Comparison of ENCODE assay signal across 8 mouse cellular contexts in the genomic region with DNA sequence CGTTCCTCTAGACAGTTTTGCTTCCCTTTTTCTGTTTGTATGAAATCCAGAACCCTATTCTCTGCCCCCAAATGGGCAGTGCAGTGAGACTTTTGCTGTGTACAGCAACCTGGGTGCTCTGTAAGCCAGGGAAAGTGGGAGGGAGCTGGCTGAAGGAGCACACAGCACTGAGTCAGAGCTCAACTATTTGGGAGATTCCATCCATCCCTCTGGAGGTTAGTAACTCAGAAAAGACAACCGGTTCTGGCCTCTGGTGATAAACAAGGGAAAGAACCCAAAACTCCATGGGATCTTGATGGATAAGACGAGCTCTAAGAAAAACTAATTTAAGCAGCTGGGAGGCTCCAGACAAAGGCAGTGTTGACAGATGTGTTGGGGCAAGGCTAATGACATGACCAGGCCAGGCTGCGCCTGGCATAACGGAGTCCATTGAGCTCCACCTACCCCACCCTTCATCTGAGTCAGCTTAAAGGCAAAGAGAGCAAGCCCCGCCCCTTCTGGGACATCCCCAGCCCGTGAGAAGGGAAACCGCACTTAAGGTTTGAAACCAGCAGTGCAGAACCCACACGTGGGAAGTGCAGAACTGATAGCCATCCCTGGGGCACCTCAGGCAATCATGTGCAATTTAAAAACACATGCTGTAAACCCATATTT. TPM values are rescaled to one million over a fixed set of nuclear protein-coding genes. Genes with fewer than 3 reads are reported as not detected.
DNase-seq lines count a peak whose midpoint lies in the region; ATAC-seq and TF ChIP-seq lines count a peak whose summit lies in the region.

No protein-coding gene starts in this region.

- no peak for DNase-seq in limb, embryonic 10.5 days (ENCODE audit: low spot score)
- DNase-seq in embryo, embryonic 11 days, result peak; percentile 41
- DNase-seq in heart, postnatal 10 days, result peak; percentile 67 to 70
- peak; percentile 27 for DNase-seq in lung, adult 2 months
- peak; percentile 17 to 23 for DNase-seq in spleen, postnatal 14 days (ENCODE audit: low spot score in 2 of 2)
- no peak for DNase-seq in cerebellum, postnatal 14 days
- no peak for DNase-seq in left cerebral cortex, adult 11 months (ENCODE audit: low spot score)

- no peak overlapping the region for H3K9ac ChIP-seq in limb, embryonic 12.5 days (replicated peaks)

- no peak for TF ChIP-seq CTCF in lung, adult 2 months (IDR thresholded peaks at IDR 0.05; ENCODE audit: insufficient read depth, low read length)

- H3K36me3 ChIP-seq in limb, embryonic 12.5 days, result no peaks in the 10 kb centered on the region
- H3K36me3 ChIP-seq in limb, embryonic 10.5 days, result no peaks in the 10 kb centered on the region

- intact Hi-C loops in heart, postnatal 10 days (cut with DNase I), result no loop called here

- H3K27ac ChIP-seq in limb, embryonic 12.5 days, result no peak overlapping the region
- no peak overlapping the region for H3K27ac ChIP-seq in limb, embryonic 10.5 days

- peaks cover 11% of the 10 kb centered on the region for H3K4me1 ChIP-seq in limb, embryonic 12.5 days (replicated peaks)
- peaks cover 14% of the 10 kb centered on the region; the same call in 1 of the 2 replicates for H3K4me1 ChIP-seq in limb, embryonic 10.5 days
- H3K4me1 ChIP-seq in lung, adult 2 months (ENCODE audit: control insufficient read depth, insufficient read depth, low read length), result peaks cover 3% of the 10 kb centered on the region; the same call in 1 of the 2 replicates

- H3K4me2 ChIP-seq in limb, embryonic 12.5 days, result no peak overlapping the region

- H3K9me3 ChIP-seq in limb, embryonic 12.5 days, result peaks cover 4% of the 10 kb centered on the region; the same call in 1 of the 2 replicates
- no peaks in the 10 kb centered on the region for H3K9me3 ChIP-seq in limb, embryonic 10.5 days (replicated peaks)

- WGBS in limb, embryonic 12.5 days, result 27% methylated on average over 9 of the region's 9 CpGs
- WGBS in limb, embryonic 10.5 days, result 32% methylated on average over 9 of the region's 9 CpGs
- WGBS in lung, adult 2 months, result 17% methylated on average over 9 of the region's 9 CpGs

- no peak overlapping the region for H3K4me3 ChIP-seq in limb, embryonic 12.5 days (replicated peaks)
- H3K4me3 ChIP-seq in limb, embryonic 10.5 days, result no peak overlapping the region
- no peak overlapping the region for H3K4me3 ChIP-seq in lung, adult 2 months (replicated peaks; ENCODE audit: extremely low read depth, low read depth, low read length)

- H3K27me3 ChIP-seq in limb, embryonic 12.5 days, result no peaks in the 10 kb centered on the region
- H3K27me3 ChIP-seq in limb, embryonic 10.5 days (ENCODE audit: low read depth, poor library complexity, severe bottlenecking), result no peaks in the 10 kb centered on the region

- TF ChIP-seq POLR2A in lung, adult 2 months (IDR thresholded peaks at IDR 0.05; ENCODE audit: borderline replicate concordance, extremely low read depth, low read depth, low read length), result no peak

- 0 out of 2 replicates have a peak, but pooled peaks have one; percentile 26 for ATAC-seq in limb, embryonic 12.5 days (ENCODE audit: insufficient number of reproducible peaks, insufficient read depth, low FRiP score, low TSS enrichment, low read depth)

RNA-seq across cellular contexts. Expression of a gene that starts 13.1 kb away (rescaled TPM):
- polyA plus RNA-seq in limb, embryonic 12.5 days (2016; fragmentation: Nextera tagmentation; extraction: Ambion mirVana), result 7.6 and 7.7 TPM in 2 replicates
- polyA plus RNA-seq in limb, embryonic 10.5 days (2016; fragmentation: Nextera tagmentation; extraction: Ambion mirVana), result 0.84 and 1.8 TPM in 2 replicates
- total RNA-seq in heart, postnatal 10 days (2021), result 10 to 100 TPM; 17.8 to 18.2 TPM
- 41.2 and 50.4 TPM in 2 replicates for polyA plus RNA-seq in lung, adult 2 months (2012; rRNA removed)

Comparison
In these comparisons a context has a peak if more than half of its experiments do, and no peak if none do; other contexts are left out.
1. DNase-seq: peak in embryo, embryonic 11 days (single experiment), heart, postnatal 10 days (2 of 2), lung, adult 2 months (single experiment) and spleen, postnatal 14 days (2 of 2); none in limb, embryonic 10.5 days (single experiment), cerebellum, postnatal 14 days (0 of 2) and left cerebral cortex, adult 11 months (single experiment).